Mouse (Mus musculus) midbrain, embryonic 13.5 days (tissue): Measurements from ENCODE around the gene Dnajb4. TPM values are rescaled to one million over a fixed set of nuclear protein-coding genes. Genes with fewer than 3 reads are reported as not detected.
"Not testable (repeated sequence)": the region's sequence is repeated elsewhere in the genome, so short reads cannot be mapped to it uniquely, and the experiment has no call there.

Experiments used
- ATAC-seq: fragments of 200-750 bp; cut with Nextera tagmentation; 2 replicates; pipeline ENCODE4 v1.8.0; 2017; ENCODE audit warnings: mild to moderate bottlenecking, moderate TSS enrichment, moderate library complexity
- H3K27ac ChIP-seq: fragments of 300-500 bp; sonication (generic); 2 replicates; pipeline ENCODE4 v1.5.1; 2015; ENCODE audit warnings: inconsistent platforms, mild to moderate bottlenecking, moderate library complexity
- H3K27me3 ChIP-seq: fragments of 300-500 bp; sonication (generic); 2 replicates; pipeline ENCODE4 v1.6.1; 2015; ENCODE audit warnings: mild to moderate bottlenecking, inconsistent platforms
- H3K36me3 ChIP-seq: fragments of 300-500 bp; sonication (generic); 2 replicates; pipeline ENCODE4 v1.6.1; 2015; ENCODE audit warnings: mild to moderate bottlenecking, inconsistent platforms
- H3K4me1 ChIP-seq: fragments of 300-500 bp; sonication (generic); replicated peaks from 2 replicates; pipeline ENCODE4 v1.6.1; 2015; ENCODE audit warnings: inconsistent platforms
- H3K4me2 ChIP-seq: fragments of 300-500 bp; sonication (generic); replicated peaks from 2 replicates; pipeline ENCODE4 v1.6.1; 2015; ENCODE audit warnings: moderate library complexity, mild to moderate bottlenecking, inconsistent platforms
- H3K4me3 ChIP-seq: fragments of 300-500 bp; sonication (generic); replicated peaks from 2 replicates; pipeline ENCODE4 v1.5.1; 2015; ENCODE audit warnings: mild to moderate bottlenecking, inconsistent platforms
- H3K9ac ChIP-seq: fragments of 300-500 bp; sonication (generic); replicated peaks from 2 replicates; pipeline ENCODE4 v1.6.1; 2015; ENCODE audit warnings: mild to moderate bottlenecking, inconsistent platforms
- H3K9me3 ChIP-seq: fragments of 300-500 bp; sonication (generic); 2 replicates; pipeline ENCODE4 v1.6.1; 2016; ENCODE audit warnings: mild to moderate bottlenecking, inconsistent platforms
- WGBS: fragments of 180-500 bp; shearing (Covaris S2); methylation state at CpG from one replicate; pipeline ENCODE4 v1.1.7; 2015; 5-methylcytosine and 5-hydroxymethylcytosine counted together
- polyA plus RNA-seq: library from polyadenylated mRNA; unstranded; fragments of >200 nt; fragmentation: Nextera tagmentation; extraction: Ambion mirVana; gene quantifications from 2 replicates; pipeline ENCODE4 v1.2.1, GENCODE M21; 2015

The Dnajb4 gene
- polyA plus RNA-seq, 1 experiment from 2014 or later, result 33.9 TPM

DNA sequence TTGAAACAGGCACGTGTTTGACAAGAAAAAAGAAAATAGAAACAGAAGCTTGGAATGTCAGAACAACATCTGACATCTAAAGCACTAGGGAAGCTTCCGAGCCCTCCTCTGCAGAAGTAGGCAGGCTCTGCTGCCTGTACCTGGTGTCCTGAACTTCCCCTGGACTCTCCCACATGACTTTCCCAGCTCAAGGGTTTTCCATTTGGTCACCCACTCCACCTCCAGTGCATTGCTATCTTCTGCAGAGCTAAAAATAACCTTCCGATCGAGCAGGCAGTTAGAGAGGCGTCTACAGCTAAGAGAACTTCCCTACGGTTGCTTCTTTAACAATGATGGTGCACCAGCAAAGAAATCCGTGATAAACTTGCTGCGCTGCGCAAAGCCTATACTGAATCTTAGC is 76.5 kb downstream of the Dnajb4 start:
- Histone ChIP-seq H3K9me3 (no peaks in the 10 kb centered on the region), H3K36me3 (no peaks in the 10 kb centered on the region), H3K4me2 (no peak overlapping the region), H3K4me1 (no peaks in the 10 kb centered on the region), H3K27me3 (no peaks in the 10 kb centered on the region), H3K27ac (no peak overlapping the region), H3K4me3 (no peak overlapping the region), H3K9ac (no peak overlapping the region)
- WGBS, result 86% methylated on average over 9 of the region's 9 CpGs
- no peak for ATAC-seq

DNA sequence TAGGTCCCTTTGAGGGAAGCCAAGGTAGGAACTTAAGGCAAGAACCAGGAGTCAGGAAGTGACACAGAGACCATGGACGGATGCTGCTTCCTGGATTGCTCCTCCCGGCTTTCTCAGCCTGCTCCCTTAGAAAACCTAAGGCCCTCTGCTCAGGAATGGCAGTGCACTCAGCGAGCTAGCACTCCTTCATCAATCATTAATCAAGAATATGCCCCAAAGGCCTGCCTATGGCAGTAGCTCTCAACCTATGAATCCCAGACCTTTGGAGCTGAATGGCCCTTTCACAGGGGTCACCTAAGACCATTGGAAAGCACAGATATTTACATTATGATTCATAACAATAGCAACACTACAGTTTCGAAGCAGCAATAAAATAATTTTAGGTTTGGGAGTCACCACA is 79.1 kb downstream of the Dnajb4 start:
- 0 out of 2 replicates have a peak, but pooled peaks cover 3% of the 10 kb centered on the region for H3K27me3 ChIP-seq
- no peak overlapping the region for H3K9ac ChIP-seq
- H3K9me3 ChIP-seq, result no peaks in the 10 kb centered on the region
- H3K4me2 ChIP-seq, result no peak overlapping the region
- WGBS, result 87% methylated on average over 4 of the region's 4 CpGs
- no peaks in the 10 kb centered on the region for H3K4me1 ChIP-seq
- H3K36me3 ChIP-seq, result no peaks in the 10 kb centered on the region
- H3K4me3 ChIP-seq, result no peak overlapping the region
- H3K27ac ChIP-seq, result no peak overlapping the region
- no peak for ATAC-seq

GRCm38 (mm10) chr3:152129426-152129825 is 80.7 kb downstream of the Dnajb4 start:
- not testable (repeated sequence) for H3K27me3 ChIP-seq

DNA sequence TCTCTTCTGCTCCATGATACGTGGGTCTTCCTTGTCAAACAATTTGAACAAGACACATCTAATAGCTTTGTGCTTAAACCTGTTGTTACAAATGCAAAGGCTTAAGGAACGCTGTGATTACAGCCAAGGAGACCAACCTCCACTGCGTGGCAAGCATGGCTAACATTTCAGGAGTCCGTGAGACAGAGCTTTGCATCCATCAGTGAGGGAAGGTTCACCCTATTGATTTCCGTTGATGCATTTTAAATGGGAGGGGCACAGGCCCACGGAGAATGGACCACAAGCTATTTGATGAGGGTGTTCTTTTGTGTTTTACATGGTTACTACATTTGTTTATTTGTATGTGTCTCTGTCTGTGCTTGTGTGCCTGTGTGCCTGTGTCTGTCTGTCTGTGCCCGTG is 81.5 kb downstream of the Dnajb4 start:
- Histone ChIP-seq H3K36me3 (no peaks in the 10 kb centered on the region), H3K9ac (no peak overlapping the region), H3K4me2 (no peak overlapping the region), H3K27me3 (0 out of 2 replicates have a peak, but pooled peaks cover 3% of the 10 kb centered on the region), H3K4me3 (no peak overlapping the region), H3K9me3 (no peaks in the 10 kb centered on the region), H3K4me1 (no peaks in the 10 kb centered on the region), H3K27ac (no peak overlapping the region)
- WGBS, result 72% methylated on average over 7 of the region's 7 CpGs
- ATAC-seq, result no peak

More at GRCm38 (mm10) chr3:152129426-152129825, 80.7 kb downstream of the Dnajb4 start:
- not testable (repeated sequence) for H3K27ac ChIP-seq, H3K36me3 ChIP-seq, ATAC-seq, H3K9ac ChIP-seq, H3K4me3 ChIP-seq, H3K4me1 ChIP-seq, H3K4me2 ChIP-seq, H3K9me3 ChIP-seq
- WGBS, result 94% methylated on average over 4 of the region's 4 CpGs

Other genes with a start within 250 kb of the Dnajb4 start
- 3.4 and 5.3 TPM in 2 replicates for gene Gipc2, start 44.1 kb downstream of the Dnajb4 start, polyA plus RNA-seq
- gene Fubp1, start 120 bp upstream of the Dnajb4 start, polyA plus RNA-seq, result 353 and 372 TPM in 2 replicates
- 1.9 and 2.8 TPM in 2 replicates for gene Nexn, start 56.0 kb upstream of the Dnajb4 start, polyA plus RNA-seq
- 18.1 TPM in 2 replicates for gene Miga1, start 130.1 kb upstream of the Dnajb4 start, polyA plus RNA-seq
- gene Usp33, start 136.2 kb upstream of the Dnajb4 start, polyA plus RNA-seq, result 79.1 and 85.8 TPM in 2 replicates
- gene Zzz3, start 185.2 kb upstream of the Dnajb4 start, polyA plus RNA-seq, result 36.3 and 40.4 TPM in 2 replicates